Mouse (Mus musculus) forebrain, postnatal 0 days (tissue): ENCODE results near the gene Smim14. TPM values are rescaled to one million over a fixed set of nuclear protein-coding genes. Genes with fewer than 3 reads are reported as not detected.

Experiments used
- ATAC-seq: fragments of 200-750 bp; cut with Nextera tagmentation; 2 replicates; pipeline ENCODE4 v1.8.0; 2017; ENCODE audit warnings: mild to moderate bottlenecking, moderate library complexity
- DNase-seq: peaks from one replicate; pipeline ENCODE4 v3.0.0-alpha.2; 2015
- H3K27ac ChIP-seq: fragments of 300-500 bp; sonication (generic); 2 replicates; pipeline ENCODE4 v1.5.1; 2014; ENCODE audit warnings: low read depth, mild to moderate bottlenecking, antibody characterized with exemption, low read length, moderate library complexity, mixed read lengths
- H3K27me3 ChIP-seq: fragments of 300-500 bp; sonication (generic); 2 replicates; pipeline ENCODE4 v1.6.1; 2014; ENCODE audit warnings: mild to moderate bottlenecking, low read length, mixed read lengths; ENCODE audit not compliant: insufficient read depth
- H3K36me3 ChIP-seq: fragments of 300-500 bp; sonication (generic); 2 replicates; pipeline ENCODE4 v1.6.1; 2014; ENCODE audit warnings: mild to moderate bottlenecking, moderate library complexity; ENCODE audit not compliant: insufficient read depth
- H3K4me1 ChIP-seq: fragments of 300-500 bp; sonication (generic); 2 replicates; pipeline ENCODE4 v1.6.1; 2014; ENCODE audit warnings: antibody characterized with exemption; ENCODE audit not compliant: insufficient read depth
- H3K4me2 ChIP-seq: fragments of 300-500 bp; sonication (generic); 2 replicates; pipeline ENCODE4 v1.6.1; 2014; ENCODE audit warnings: low read depth, mild to moderate bottlenecking, moderate library complexity
- H3K4me3 ChIP-seq: fragments of 300-500 bp; sonication (generic); 2 replicates; pipeline ENCODE4 v1.5.1; 2014; ENCODE audit warnings: low read depth, low read length, mixed read lengths
- H3K9ac ChIP-seq: fragments of 300-500 bp; sonication (generic); 2 replicates; pipeline ENCODE4 v1.6.1; 2014; ENCODE audit warnings: mild to moderate bottlenecking
- H3K9me3 ChIP-seq: fragments of 300-500 bp; sonication (generic); 2 replicates; pipeline ENCODE4 v1.6.1; 2016; ENCODE audit warnings: low read length
- CTCF ChIP-seq: sonication (generic); IDR thresholded peaks from 2 replicates; pipeline ENCODE4 v1.5.1; 2016; ENCODE audit warnings: antibody characterized with exemption, control low read depth, low read depth
- WGBS: fragments of 180-500 bp; shearing (Covaris S2); extraction: QIAGEN DNeasy Blood & Tissue Kit; methylation state at CpG from one replicate; pipeline ENCODE4 v1.1.7; 2014; 5-methylcytosine and 5-hydroxymethylcytosine counted together
- polyA plus RNA-seq: library from polyadenylated mRNA; unstranded; fragments of >200 nt; fragmentation: Nextera tagmentation; extraction: Ambion mirVana; gene quantifications from 2 replicates; pipeline ENCODE4 v1.2.1, GENCODE M21; 2015
- total RNA-seq: library from RNA; depleted of rRNA; stranded (reverse); fragments of >200 nt; gene quantifications from 2 replicates; pipeline ENCODE4 v1.2.3, GENCODE M21; 2014

The Smim14 gene
- total and polyA plus RNA-seq, 2 experiments from 2014 or later: 158 to 255 TPM

GRCm38 (mm10) chr5:65434471-65435362, 102.3 kb downstream of the Smim14 start:
- DNase-seq: peak; percentile 68
- H3K36me3 ChIP-seq: no peaks in the 10 kb centered on the region

GRCm38 (mm10) chr5:65429441-65429840, 107.5 kb downstream of the Smim14 start:
- H3K27ac ChIP-seq: no peak overlapping the region
- H3K36me3 ChIP-seq: peaks cover 28% of the 10 kb centered on the region
- ATAC-seq: no peak
- TF ChIP-seq CTCF: no peak
- DNase-seq: no peak
- H3K4me1 ChIP-seq: 0 out of 2 replicates have a peak, but pooled peaks cover 5% of the 10 kb centered on the region
- H3K4me3 ChIP-seq: no peak overlapping the region
- H3K9ac ChIP-seq: no peak overlapping the region
- H3K27me3 ChIP-seq: no peaks in the 10 kb centered on the region
- H3K9me3 ChIP-seq: no peaks in the 10 kb centered on the region
- no peak overlapping the region for H3K4me2 ChIP-seq
- WGBS: 94% methylated on average over 5 of the region's 5 CpGs

More at GRCm38 (mm10) chr5:65434471-65435362, 102.3 kb downstream of the Smim14 start:
- Histone ChIP-seq H3K4me1 (0 out of 2 replicates have a peak, but pooled peaks cover 7% of the 10 kb centered on the region), H3K27me3 (no peaks in the 10 kb centered on the region), H3K4me2 (peak overlapping the region; percentile 64), H3K9ac (peak overlapping the region; percentile 78), H3K9me3 (no peaks in the 10 kb centered on the region), H3K27ac (peak overlapping the region; percentile 74), H3K4me3 (peak overlapping the region; percentile 85)
- peak; percentile 39 for TF ChIP-seq CTCF
- peak; percentile 37 for ATAC-seq
- 1% methylated on average over 15 of the region's 15 CpGs for WGBS

- Histone ChIP-seq H3K36me3 (peaks cover 39% of the 10 kb centered on the region), H3K9ac (no peak overlapping the region), H3K27ac (no peak overlapping the region), H3K4me2 (no peak overlapping the region), H3K27me3 (no peaks in the 10 kb centered on the region), H3K4me3 (no peak overlapping the region), H3K9me3 (no peaks in the 10 kb centered on the region), H3K4me1 (no peaks in the 10 kb centered on the region)
- no peak for TF ChIP-seq CTCF
- no peak for ATAC-seq
- no peak for DNase-seq
- WGBS: 27% methylated on average over 4 of the region's 4 CpGs
These were observed 108.7 kb downstream of the Smim14 start for GRCm38 (mm10) chr5:65428321-65428720.

GRCm38 (mm10) chr5:65425251-65425650, 111.7 kb downstream of the Smim14 start:
- Histone ChIP-seq H3K9ac (no peak overlapping the region), H3K36me3 (peaks cover 65% of the 10 kb centered on the region), H3K27ac (no peak overlapping the region), H3K4me3 (no peak overlapping the region), H3K4me2 (no peak overlapping the region), H3K9me3 (no peaks in the 10 kb centered on the region), H3K27me3 (no peaks in the 10 kb centered on the region), H3K4me1 (no peaks in the 10 kb centered on the region)
- no peak for TF ChIP-seq CTCF
- 93% methylated on average over 5 of the region's 5 CpGs for WGBS
- no peak for ATAC-seq
- no peak for DNase-seq

- Histone ChIP-seq H3K9ac (no peak overlapping the region), H3K27ac (no peak overlapping the region), H3K27me3 (no peaks in the 10 kb centered on the region), H3K4me2 (no peak overlapping the region), H3K9me3 (no peaks in the 10 kb centered on the region), H3K36me3 (peaks cover 69% of the 10 kb centered on the region), H3K4me3 (no peak overlapping the region), H3K4me1 (no peaks in the 10 kb centered on the region)
- 95% methylated on average over 6 of the region's 6 CpGs for WGBS
- DNase-seq: no peak
- no peak for ATAC-seq
- no peak for TF ChIP-seq CTCF
These were observed 112.8 kb downstream of the Smim14 start for GRCm38 (mm10) chr5:65424215-65424614.

GRCm38 (mm10) chr5:65422803-65423202, 114.2 kb downstream of the Smim14 start:
- 96% methylated on average over 8 of the region's 8 CpGs for WGBS
- Histone ChIP-seq H3K9ac (no peak overlapping the region), H3K36me3 (peaks cover 75% of the 10 kb centered on the region)

GRCm38 (mm10) chr5:65420822-65421221, 116.2 kb downstream of the Smim14 start:
- Histone ChIP-seq H3K4me2 (no peak overlapping the region), H3K36me3 (peaks cover 75% of the 10 kb centered on the region), H3K4me1 (peaks cover 1% of the 10 kb centered on the region; the same call in 1 of the 2 replicates), H3K9me3 (no peaks in the 10 kb centered on the region), H3K9ac (no peak overlapping the region), H3K27ac (no peak overlapping the region), H3K4me3 (no peak overlapping the region), H3K27me3 (no peaks in the 10 kb centered on the region)
- no peak for ATAC-seq
- WGBS: 70% methylated on average over 6 of the region's 6 CpGs
- DNase-seq: no peak
- TF ChIP-seq CTCF: no peak

More at GRCm38 (mm10) chr5:65422803-65423202, 114.2 kb downstream of the Smim14 start:
- Histone ChIP-seq H3K4me1 (no peaks in the 10 kb centered on the region), H3K9me3 (no peaks in the 10 kb centered on the region), H3K27me3 (no peaks in the 10 kb centered on the region), H3K4me2 (no peak overlapping the region), H3K4me3 (no peak overlapping the region), H3K27ac (no peak overlapping the region)
- ATAC-seq (no peak), DNase-seq (no peak)
- TF ChIP-seq CTCF: no peak
